Mouse (Mus musculus): Measurements from ENCODE around the gene Spsb1. TPM values are rescaled to one million over a fixed set of nuclear protein-coding genes. Genes with fewer than 3 reads are reported as not detected.

Gene Spsb1
- 11.7 and 12.7 TPM in 2 replicates for polyA plus RNA-seq (2015; fragmentation: Nextera tagmentation; extraction: Ambion mirVana)

DNA sequence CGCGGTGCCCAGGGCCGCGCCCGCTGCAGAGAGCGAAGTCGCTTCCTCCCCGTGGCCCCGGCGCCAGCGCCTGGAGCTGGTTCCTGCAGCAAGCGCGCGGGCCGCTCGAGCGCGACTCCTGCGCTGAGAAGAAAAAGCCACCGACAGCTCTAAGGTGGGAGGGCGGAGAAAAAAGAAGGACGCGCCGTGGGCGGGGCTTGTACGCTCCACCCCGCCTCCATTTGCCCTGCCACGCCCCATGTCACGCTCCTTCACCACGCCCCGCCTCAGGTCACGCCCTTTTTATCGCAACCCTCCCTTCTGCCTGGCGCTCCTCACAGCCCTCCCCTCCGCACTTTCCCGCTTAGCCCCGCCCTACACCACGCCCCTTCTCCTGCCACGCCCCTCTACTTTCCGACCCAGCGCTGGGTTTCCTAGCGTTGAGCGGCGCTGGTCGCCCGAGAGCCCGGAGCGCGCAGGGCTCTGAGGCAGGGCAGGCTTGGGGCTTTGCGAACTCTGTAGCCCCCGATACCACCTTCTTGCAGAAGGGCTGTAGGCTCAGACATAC, at the start of gene Spsb1:
Gene Spsb1 (minus strand): TSS at position 151 of the 547 bp plus-strand sequence.
- Histone ChIP-seq H3K27ac (peak within 1 kb of the TSS; percentile 81), H3K9ac (peak within 1 kb of the TSS; percentile 59), H3K27me3 (peaks cover 43% of the 10 kb centered on the region), H3K4me1 (peaks cover 45% of the 10 kb centered on the region), H3K4me2 (peak within 1 kb of the TSS; percentile 98), H3K9me3 (replicated peaks) (no peaks in the 10 kb centered on the region), H3K36me3 (no peaks in the 10 kb centered on the region), H3K4me3 (replicated peaks) (peak within 1 kb of the TSS; percentile 62)
- under 1% methylated on average over 51 of the region's 51 CpGs for WGBS
- ATAC-seq (replicated peaks; ENCODE audit: low FRiP score): peak; percentile 90

DNA sequence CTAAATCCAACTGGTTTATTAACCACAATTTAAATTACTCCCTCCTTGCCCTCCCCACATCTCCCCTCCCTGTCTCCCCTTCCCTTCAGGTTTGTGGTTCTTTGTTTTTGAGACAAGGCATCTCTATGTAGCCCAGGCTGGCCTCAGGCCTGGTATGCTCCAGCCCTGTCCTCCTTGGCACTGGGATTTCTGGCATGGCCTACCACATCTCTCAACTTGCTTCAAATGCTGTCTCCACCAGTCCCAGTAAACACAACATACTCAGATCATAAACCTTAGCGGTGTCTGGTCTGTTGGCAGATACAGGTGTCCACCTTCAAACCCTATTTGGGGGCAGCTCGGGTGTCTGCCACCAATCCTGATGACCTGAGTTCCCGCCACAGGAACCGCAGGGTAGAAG, 48.8 kb upstream of the Spsb1 start:
- H3K27me3 ChIP-seq: no peaks in the 10 kb centered on the region
- peak overlapping the region; percentile 72 for H3K27ac ChIP-seq
- H3K4me1 ChIP-seq: peaks cover 80% of the 10 kb centered on the region
- 39% methylated on average over 4 of the region's 4 CpGs for WGBS
- no peak overlapping the region for H3K4me2 ChIP-seq
- H3K9me3 ChIP-seq (replicated peaks): no peaks in the 10 kb centered on the region
- H3K36me3 ChIP-seq: no peaks in the 10 kb centered on the region
- no peak for ATAC-seq (replicated peaks; ENCODE audit: low FRiP score)
- no peak overlapping the region for H3K9ac ChIP-seq
- H3K4me3 ChIP-seq (replicated peaks): no peak overlapping the region

DNA sequence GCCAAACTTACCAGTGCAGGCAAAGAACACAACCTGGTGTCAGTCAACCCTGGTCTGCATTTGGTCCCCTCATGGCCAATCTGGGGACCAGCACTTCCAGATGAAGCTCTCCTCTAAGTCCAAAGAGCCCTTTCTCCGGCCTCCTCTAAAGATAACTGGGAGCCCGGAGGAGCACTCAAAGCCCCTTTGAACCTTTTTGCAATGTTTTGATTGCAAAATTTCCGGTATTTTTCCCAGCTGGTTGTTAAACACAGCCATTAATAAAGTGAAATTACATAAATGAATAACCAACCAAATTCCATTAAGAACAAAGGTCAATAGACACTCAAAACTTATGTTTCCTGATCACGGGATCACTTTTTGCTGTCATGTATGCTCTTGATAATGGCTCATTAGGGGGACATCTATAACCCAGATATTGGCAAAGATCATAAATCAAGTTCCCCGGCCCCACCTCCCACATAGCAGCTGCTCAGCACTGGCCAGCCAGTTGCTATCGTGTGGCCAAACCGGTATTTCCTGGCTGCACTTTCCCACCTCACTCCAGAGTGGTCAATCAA, 48.3 kb upstream of the Spsb1 start:
- Histone ChIP-seq H3K27me3 (no peaks in the 10 kb centered on the region), H3K9me3 (replicated peaks) (no peaks in the 10 kb centered on the region), H3K9ac (no peak overlapping the region), H3K27ac (peak overlapping the region; percentile 72), H3K4me2 (peak overlapping the region; percentile 5; the same call in 1 of the 2 replicates), H3K4me1 (peaks cover 82% of the 10 kb centered on the region), H3K36me3 (no peaks in the 10 kb centered on the region), H3K4me3 (replicated peaks) (no peak overlapping the region)
- 21% methylated on average over 7 of the region's 7 CpGs for WGBS
- peak; percentile 30; the same call in 1 of the 2 replicates for ATAC-seq (replicated peaks; ENCODE audit: low FRiP score)

DNA sequence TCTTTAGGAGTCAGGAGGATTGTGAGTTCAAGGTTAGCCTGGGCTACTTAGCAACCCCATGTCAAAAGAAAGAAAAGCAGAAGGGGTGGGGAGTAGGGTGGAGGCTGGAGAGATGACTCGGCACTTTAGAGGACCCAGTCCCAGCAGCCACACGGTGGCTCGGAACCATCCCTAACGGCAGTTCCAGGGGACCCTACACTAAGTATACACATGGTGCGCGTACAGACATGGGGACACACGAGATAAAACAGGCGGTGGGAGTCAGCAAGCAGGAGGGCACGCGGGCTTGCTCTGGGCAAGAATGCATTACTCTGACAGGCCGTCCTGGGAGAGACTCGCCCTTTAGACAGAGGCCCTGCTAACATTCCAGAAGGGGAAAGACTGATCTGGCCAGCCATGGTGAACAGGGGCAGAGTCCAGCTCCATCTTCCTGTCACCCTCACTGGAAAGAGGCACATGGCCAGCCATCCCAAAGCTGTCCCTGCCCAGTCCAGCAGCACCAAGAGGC, 47.2 kb upstream of the Spsb1 start:
- Histone ChIP-seq H3K4me3 (replicated peaks) (no peak overlapping the region), H3K4me1 (peaks cover 83% of the 10 kb centered on the region), H3K27me3 (no peaks in the 10 kb centered on the region), H3K9me3 (replicated peaks) (no peaks in the 10 kb centered on the region), H3K36me3 (no peaks in the 10 kb centered on the region), H3K4me2 (peak overlapping the region; percentile 31), H3K9ac (no peak overlapping the region), H3K27ac (peak overlapping the region; percentile 72)
- peak; percentile 15; the same call in 1 of the 2 replicates for ATAC-seq (replicated peaks; ENCODE audit: low FRiP score)
- 51% methylated on average over 12 of the region's 12 CpGs for WGBS

DNA sequence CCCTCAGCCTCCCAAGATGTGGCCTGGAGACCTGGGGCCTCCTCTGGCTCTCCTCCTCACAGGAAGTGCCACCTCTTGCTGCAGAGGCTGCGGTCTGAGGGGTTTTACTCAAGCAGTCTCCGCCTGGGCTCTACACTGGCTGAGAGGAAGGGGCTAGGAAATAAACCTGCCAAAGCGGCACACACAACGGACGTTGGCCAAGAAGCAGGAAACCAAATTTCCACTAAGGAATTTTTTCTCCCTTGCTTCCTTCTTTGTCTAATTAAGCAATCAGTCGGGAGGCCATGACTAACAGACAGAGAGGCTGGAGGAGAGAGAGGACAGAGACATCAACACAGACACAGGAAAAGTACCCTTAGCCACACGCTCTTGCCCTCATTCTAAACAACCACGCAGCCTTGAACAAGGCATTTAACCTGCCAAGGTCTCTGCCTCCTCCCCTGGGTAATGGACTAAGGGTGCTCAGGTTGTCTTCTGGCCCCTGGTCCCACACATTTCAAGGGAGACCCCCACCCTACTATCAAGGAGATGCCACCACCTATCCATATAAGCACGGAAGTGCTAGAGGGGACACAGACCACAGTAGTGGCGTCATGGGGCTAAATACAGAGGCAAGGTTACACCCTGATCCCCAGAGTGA, 46.5 kb upstream of the Spsb1 start:
- peaks cover 84% of the 10 kb centered on the region for H3K4me1 ChIP-seq
- ATAC-seq (replicated peaks; ENCODE audit: low FRiP score): no peak
- H3K27ac ChIP-seq: peak overlapping the region; percentile 72

DNA sequence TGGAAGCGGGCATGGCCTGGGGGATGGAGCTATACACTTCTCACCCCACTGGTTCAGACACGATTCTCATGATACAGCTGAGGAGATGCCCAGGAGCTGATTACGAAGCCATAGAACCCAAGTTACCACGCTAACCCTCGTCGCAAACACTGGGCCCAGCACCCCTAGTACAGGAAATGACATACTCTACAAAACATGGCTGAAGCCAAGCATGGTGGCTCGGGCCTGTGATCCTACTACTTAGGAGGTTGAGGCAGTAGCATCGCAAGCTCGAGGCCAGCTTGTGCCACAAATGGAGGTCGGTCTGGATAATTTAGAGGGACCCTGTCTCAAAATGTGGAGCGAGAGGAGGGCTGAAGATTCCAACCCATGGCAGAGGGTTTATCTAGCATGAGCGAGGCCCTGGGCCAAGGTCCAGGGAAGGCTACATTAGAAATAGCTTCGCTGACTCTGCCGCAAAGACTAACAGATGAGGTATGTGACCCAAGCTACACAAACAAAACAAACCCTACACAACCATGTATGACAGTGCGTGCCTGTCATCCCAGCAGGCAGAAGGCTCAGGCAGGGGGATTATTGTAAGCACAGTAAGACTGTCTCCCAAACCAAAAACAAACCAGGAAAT, 45.2 kb upstream of the Spsb1 start:
- Histone ChIP-seq H3K27me3 (no peaks in the 10 kb centered on the region), H3K4me2 (no peak overlapping the region), H3K36me3 (peaks cover 7% of the 10 kb centered on the region; the same call in 1 of the 2 replicates), H3K9me3 (replicated peaks) (no peaks in the 10 kb centered on the region), H3K4me1 (peaks cover 87% of the 10 kb centered on the region), H3K27ac (peak overlapping the region; percentile 72), H3K9ac (no peak overlapping the region), H3K4me3 (replicated peaks) (no peak overlapping the region)
- WGBS: 77% methylated on average over 15 of the region's 15 CpGs
- ATAC-seq (replicated peaks; ENCODE audit: low FRiP score): no peak

More for the DNA sequence above, 46.5 kb upstream of the Spsb1 start:
- Histone ChIP-seq H3K36me3 (no peaks in the 10 kb centered on the region), H3K4me3 (replicated peaks) (no peak overlapping the region), H3K9me3 (replicated peaks) (no peaks in the 10 kb centered on the region), H3K9ac (no peak overlapping the region), H3K27me3 (no peaks in the 10 kb centered on the region), H3K4me2 (peak overlapping the region; percentile 25; the same call in 1 of the 2 replicates)
- WGBS: 46% methylated on average over 10 of the region's 10 CpGs

DNA sequence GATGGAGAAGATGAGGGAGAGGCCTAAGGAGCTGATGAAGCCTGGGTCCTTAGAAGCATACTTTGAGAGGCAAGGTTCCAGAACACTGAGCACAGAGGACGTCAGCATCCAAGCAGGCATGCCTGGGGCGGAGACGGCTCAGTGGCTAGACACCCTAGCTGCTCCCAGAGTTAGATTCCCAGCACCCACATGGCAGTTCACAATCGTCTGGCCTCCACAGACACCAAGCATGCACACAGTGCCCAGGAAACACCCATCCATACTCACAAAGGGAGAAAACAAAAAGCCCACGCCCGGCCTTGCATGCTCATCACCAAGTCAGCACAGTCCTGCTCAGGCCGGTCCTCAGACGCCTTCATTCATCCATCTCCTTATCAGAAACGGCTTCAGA, 44.7 kb upstream of the Spsb1 start:
- ATAC-seq (replicated peaks; ENCODE audit: low FRiP score): no peak
- H3K27me3 ChIP-seq: no peaks in the 10 kb centered on the region
- no peaks in the 10 kb centered on the region for H3K9me3 ChIP-seq (replicated peaks)
- H3K4me2 ChIP-seq: no peak overlapping the region
- H3K36me3 ChIP-seq: peaks cover 7% of the 10 kb centered on the region; the same call in 1 of the 2 replicates
- no peak overlapping the region for H3K9ac ChIP-seq
- H3K4me3 ChIP-seq (replicated peaks): no peak overlapping the region
- peaks cover 87% of the 10 kb centered on the region for H3K4me1 ChIP-seq
- H3K27ac ChIP-seq: peak overlapping the region; percentile 72
- 72% methylated on average over 9 of the region's 9 CpGs for WGBS

DNA sequence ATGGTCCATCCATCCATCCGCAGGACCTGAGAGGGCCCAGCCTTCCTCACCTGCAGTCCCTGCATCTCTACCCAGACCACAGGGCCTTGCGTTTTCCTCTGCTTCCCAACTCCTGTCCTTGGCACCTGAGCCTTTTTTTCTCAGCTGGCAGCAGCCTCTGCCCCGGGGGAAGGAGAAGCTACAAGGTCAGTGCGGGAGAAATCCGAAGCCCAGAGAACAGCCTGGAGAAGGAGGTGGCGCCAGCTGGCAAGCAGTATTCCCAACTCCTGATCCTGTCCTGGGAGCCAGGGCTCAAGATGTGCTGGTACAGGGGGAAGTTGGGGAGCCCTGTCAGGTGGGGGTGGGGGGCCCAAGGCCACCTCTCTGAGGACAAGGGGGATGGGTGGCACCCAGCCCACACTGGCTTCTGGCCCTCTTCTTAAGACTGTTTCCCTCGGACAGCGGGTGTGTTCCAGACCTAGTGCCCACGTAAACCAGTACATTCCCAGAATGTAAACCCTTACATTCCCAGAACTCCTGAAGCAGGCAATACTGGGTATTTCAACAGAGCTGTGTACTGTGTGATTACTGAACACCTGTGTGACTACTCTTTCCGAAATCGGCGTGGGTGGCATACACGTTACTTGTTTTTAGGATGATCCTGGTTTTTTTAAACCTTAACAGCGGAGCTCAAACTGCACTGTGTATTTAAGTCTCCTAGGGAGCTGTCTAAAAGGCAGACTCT, 44.1 kb upstream of the Spsb1 start:
- Histone ChIP-seq H3K27me3 (no peaks in the 10 kb centered on the region), H3K9ac (no peak overlapping the region), H3K4me1 (peaks cover 83% of the 10 kb centered on the region), H3K36me3 (peaks cover 7% of the 10 kb centered on the region; the same call in 1 of the 2 replicates), H3K4me2 (no peak overlapping the region), H3K9me3 (replicated peaks) (no peaks in the 10 kb centered on the region), H3K4me3 (replicated peaks) (no peak overlapping the region), H3K27ac (peak overlapping the region; percentile 72)
- 77% methylated on average over 14 of the region's 14 CpGs for WGBS
- no peak for ATAC-seq (replicated peaks; ENCODE audit: low FRiP score)

DNA sequence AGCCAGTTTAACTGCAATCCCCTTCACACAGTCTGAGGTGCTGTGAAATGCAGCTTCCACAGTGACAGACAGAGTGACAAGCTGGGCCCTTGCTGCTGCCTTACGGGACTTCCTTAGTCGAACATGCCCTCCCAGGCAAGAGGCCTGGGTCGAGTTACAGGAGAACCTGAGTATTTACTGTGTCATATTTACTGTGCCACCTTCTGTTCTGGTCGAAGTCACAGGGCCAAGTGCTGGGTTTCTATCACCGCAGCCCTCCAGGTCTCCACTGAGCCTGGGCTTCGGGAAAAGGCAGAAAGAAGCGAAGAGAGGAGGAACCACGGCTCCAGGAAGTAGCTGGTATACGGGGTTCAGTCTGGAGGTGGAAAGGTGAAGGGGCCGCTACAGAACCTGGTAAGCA, 43.2 kb upstream of the Spsb1 start:
- 51% methylated on average over 10 of the region's 10 CpGs for WGBS
- Histone ChIP-seq H3K4me1 (peaks cover 73% of the 10 kb centered on the region), H3K4me2 (no peak overlapping the region), H3K27me3 (no peaks in the 10 kb centered on the region), H3K9me3 (replicated peaks) (no peaks in the 10 kb centered on the region), H3K4me3 (replicated peaks) (no peak overlapping the region), H3K27ac (no peak overlapping the region; the same call in 1 of the 2 replicates), H3K9ac (no peak overlapping the region), H3K36me3 (peaks cover 11% of the 10 kb centered on the region; the same call in 1 of the 2 replicates)
- ATAC-seq (replicated peaks; ENCODE audit: low FRiP score): no peak

DNA sequence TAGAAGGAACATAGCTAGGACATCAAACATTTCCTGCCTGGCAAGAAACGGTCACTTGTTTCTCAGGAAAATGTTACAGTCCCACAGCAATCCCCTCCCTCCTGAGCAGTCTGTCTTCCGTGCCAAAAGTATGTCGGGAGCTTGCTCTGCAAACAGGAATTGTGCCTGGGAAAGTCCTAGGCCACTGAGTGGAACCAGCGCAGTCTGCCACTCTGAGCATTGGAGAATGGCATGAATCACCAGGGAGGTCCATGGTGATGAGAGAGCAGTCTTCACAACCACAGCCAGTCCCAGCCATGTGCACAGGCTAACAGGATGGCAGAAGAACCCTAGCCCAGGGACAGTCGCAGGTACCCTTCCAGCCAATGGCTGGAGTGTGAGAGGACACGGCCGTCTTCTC, 41.6 kb upstream of the Spsb1 start:
- 66% methylated on average over 7 of the region's 7 CpGs for WGBS
- no peaks in the 10 kb centered on the region for H3K9me3 ChIP-seq (replicated peaks)
- no peak overlapping the region for H3K4me3 ChIP-seq (replicated peaks)
- no peak overlapping the region for H3K9ac ChIP-seq
- H3K36me3 ChIP-seq: peaks cover 11% of the 10 kb centered on the region; the same call in 1 of the 2 replicates
- H3K27me3 ChIP-seq: no peaks in the 10 kb centered on the region
- ATAC-seq (replicated peaks; ENCODE audit: low FRiP score): no peak
- H3K27ac ChIP-seq: no peak overlapping the region
- no peak overlapping the region for H3K4me2 ChIP-seq
- H3K4me1 ChIP-seq: peaks cover 69% of the 10 kb centered on the region

DNA sequence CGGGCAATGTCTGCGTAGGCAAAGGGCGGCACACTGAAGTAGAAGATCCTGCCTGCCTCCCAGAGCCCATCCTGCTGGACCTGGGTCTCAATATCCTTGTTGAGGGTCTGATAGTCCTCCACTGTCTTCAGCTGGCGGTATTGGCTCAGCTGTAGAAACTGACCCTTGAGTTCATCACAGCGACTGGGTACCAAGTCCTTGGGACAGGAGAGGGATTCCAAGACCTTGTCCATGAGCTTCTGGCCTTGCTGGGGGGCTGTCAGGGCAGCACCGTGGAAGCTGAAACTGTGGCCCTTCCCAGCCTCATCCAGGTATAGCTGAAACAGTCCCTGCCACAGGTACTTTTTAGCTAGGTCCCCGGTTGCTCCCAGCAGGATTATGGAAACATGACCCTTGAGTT, 41.1 kb upstream of the Spsb1 start:
- ATAC-seq (replicated peaks; ENCODE audit: low FRiP score): no peak
- H3K4me2 ChIP-seq: no peak overlapping the region
- peaks cover 11% of the 10 kb centered on the region; the same call in 1 of the 2 replicates for H3K36me3 ChIP-seq
- no peaks in the 10 kb centered on the region for H3K9me3 ChIP-seq (replicated peaks)
- 90% methylated on average over 7 of the region's 7 CpGs for WGBS
- no peak overlapping the region for H3K27ac ChIP-seq
- H3K4me3 ChIP-seq (replicated peaks): no peak overlapping the region
- H3K9ac ChIP-seq: no peak overlapping the region
- H3K27me3 ChIP-seq: no peaks in the 10 kb centered on the region
- H3K4me1 ChIP-seq: peaks cover 69% of the 10 kb centered on the region

Measured in kidney, embryonic 15.5 days (tissue).